Mouse (Mus musculus): Measurements from ENCODE around the gene Vipr2. TPM values are rescaled to one million over a fixed set of nuclear protein-coding genes. Genes with fewer than 3 reads are reported as not detected.

Vipr2 gene
- polyA plus RNA-seq, 1 experiment from 2014 or later: 2.6 TPM

- 84% methylated on average over 7 of the region's 7 CpGs for WGBS
- Histone ChIP-seq H3K9ac (ENCODE audit: low read length) (no peak overlapping the region), H3K4me1 (ENCODE audit: control insufficient read depth, insufficient read depth, low read length) (no peaks in the 10 kb centered on the region), H3K27me3 (ENCODE audit: control insufficient read depth, insufficient read depth, low read length) (no peaks in the 10 kb centered on the region), H3K4me3 (ENCODE audit: low read depth, low read length) (no peak overlapping the region), H3K4me2 (ENCODE audit: low read depth, severe bottlenecking) (no peak overlapping the region), H3K9me3 (ENCODE audit: control insufficient read depth, low read length) (no peaks in the 10 kb centered on the region), H3K36me3 (ENCODE audit: control insufficient read depth, insufficient read depth, low read length) (no peaks in the 10 kb centered on the region), H3K27ac (replicated peaks; ENCODE audit: low read depth, low read length) (no peak overlapping the region)
- no peak for ATAC-seq (ENCODE audit: insufficient number of reproducible peaks, low FRiP score, low TSS enrichment, low read depth)
- DNase-seq (ENCODE audit: low spot score): no peak
Measured at GRCm38 (mm10) chr12:116111007-116111694, 33.6 kb downstream of the Vipr2 start.

- ATAC-seq (ENCODE audit: insufficient number of reproducible peaks, low FRiP score, low TSS enrichment, low read depth) (no peak), DNase-seq (ENCODE audit: low spot score) (no peak)
- Histone ChIP-seq H3K9me3 (ENCODE audit: control insufficient read depth, low read length) (no peaks in the 10 kb centered on the region), H3K4me3 (ENCODE audit: low read depth, low read length) (no peak overlapping the region), H3K27ac (replicated peaks; ENCODE audit: low read depth, low read length) (no peak overlapping the region), H3K4me1 (ENCODE audit: control insufficient read depth, insufficient read depth, low read length) (no peaks in the 10 kb centered on the region), H3K36me3 (ENCODE audit: control insufficient read depth, insufficient read depth, low read length) (no peaks in the 10 kb centered on the region), H3K27me3 (ENCODE audit: control insufficient read depth, insufficient read depth, low read length) (no peaks in the 10 kb centered on the region), H3K4me2 (ENCODE audit: low read depth, severe bottlenecking) (no peak overlapping the region), H3K9ac (ENCODE audit: low read length) (no peak overlapping the region)
- 88% methylated on average over 2 of the region's 2 CpGs for WGBS
Measured at GRCm38 (mm10) chr12:116115781-116116180, 38.3 kb downstream of the Vipr2 start.

GRCm38 (mm10) chr12:116116455-116116854 is 38.9 kb downstream of the Vipr2 start:
- Histone ChIP-seq H3K4me2 (ENCODE audit: low read depth, severe bottlenecking) (no peak overlapping the region), H3K36me3 (ENCODE audit: control insufficient read depth, insufficient read depth, low read length) (no peaks in the 10 kb centered on the region), H3K9me3 (ENCODE audit: control insufficient read depth, low read length) (no peaks in the 10 kb centered on the region), H3K9ac (ENCODE audit: low read length) (no peak overlapping the region), H3K27me3 (ENCODE audit: control insufficient read depth, insufficient read depth, low read length) (no peaks in the 10 kb centered on the region), H3K4me1 (ENCODE audit: control insufficient read depth, insufficient read depth, low read length) (no peaks in the 10 kb centered on the region), H3K27ac (replicated peaks; ENCODE audit: low read depth, low read length) (no peak overlapping the region), H3K4me3 (ENCODE audit: low read depth, low read length) (no peak overlapping the region)
- no peak for ATAC-seq (ENCODE audit: insufficient number of reproducible peaks, low FRiP score, low TSS enrichment, low read depth)
- no peak for DNase-seq (ENCODE audit: low spot score)
- 90% methylated on average over 5 of the region's 5 CpGs for WGBS

GRCm38 (mm10) chr12:116117352-116117929 is 39.9 kb downstream of the Vipr2 start:
- Histone ChIP-seq H3K27ac (replicated peaks; ENCODE audit: low read depth, low read length) (no peak overlapping the region), H3K4me1 (ENCODE audit: control insufficient read depth, insufficient read depth, low read length) (no peaks in the 10 kb centered on the region), H3K36me3 (ENCODE audit: control insufficient read depth, insufficient read depth, low read length) (no peaks in the 10 kb centered on the region), H3K4me3 (ENCODE audit: low read depth, low read length) (no peak overlapping the region), H3K4me2 (ENCODE audit: low read depth, severe bottlenecking) (no peak overlapping the region), H3K9me3 (ENCODE audit: control insufficient read depth, low read length) (no peaks in the 10 kb centered on the region), H3K27me3 (ENCODE audit: control insufficient read depth, insufficient read depth, low read length) (no peaks in the 10 kb centered on the region), H3K9ac (ENCODE audit: low read length) (no peak overlapping the region)
- no peak for ATAC-seq (ENCODE audit: insufficient number of reproducible peaks, low FRiP score, low TSS enrichment, low read depth)
- DNase-seq (ENCODE audit: low spot score): no peak
- WGBS: 87% methylated on average over 5 of the region's 5 CpGs

- H3K36me3 ChIP-seq (ENCODE audit: control insufficient read depth, insufficient read depth, low read length): no peaks in the 10 kb centered on the region
- H3K4me1 ChIP-seq (ENCODE audit: control insufficient read depth, insufficient read depth, low read length): no peaks in the 10 kb centered on the region
- DNase-seq (ENCODE audit: low spot score) (no peak), ATAC-seq (ENCODE audit: insufficient number of reproducible peaks, low FRiP score, low TSS enrichment, low read depth) (no peak)
- H3K9me3 ChIP-seq (ENCODE audit: control insufficient read depth, low read length): no peaks in the 10 kb centered on the region
- WGBS: 79% methylated on average over 3 of the region's 3 CpGs
- no peak overlapping the region for H3K9ac ChIP-seq (ENCODE audit: low read length)
- H3K27me3 ChIP-seq (ENCODE audit: control insufficient read depth, insufficient read depth, low read length): no peaks in the 10 kb centered on the region
- H3K27ac ChIP-seq (replicated peaks; ENCODE audit: low read depth, low read length): no peak overlapping the region
- no peak overlapping the region for H3K4me2 ChIP-seq (ENCODE audit: low read depth, severe bottlenecking)
- H3K4me3 ChIP-seq (ENCODE audit: low read depth, low read length): no peak overlapping the region
Measured at GRCm38 (mm10) chr12:116119001-116119400, 41.5 kb downstream of the Vipr2 start.

- 88% methylated on average over 3 of the region's 3 CpGs for WGBS
- Histone ChIP-seq H3K9ac (ENCODE audit: low read length) (no peak overlapping the region), H3K4me1 (ENCODE audit: control insufficient read depth, insufficient read depth, low read length) (no peaks in the 10 kb centered on the region), H3K36me3 (ENCODE audit: control insufficient read depth, insufficient read depth, low read length) (no peaks in the 10 kb centered on the region), H3K4me3 (ENCODE audit: low read depth, low read length) (no peak overlapping the region), H3K27ac (replicated peaks; ENCODE audit: low read depth, low read length) (no peak overlapping the region), H3K9me3 (ENCODE audit: control insufficient read depth, low read length) (no peaks in the 10 kb centered on the region; the same call in 1 of the 2 replicates), H3K27me3 (ENCODE audit: control insufficient read depth, insufficient read depth, low read length) (no peaks in the 10 kb centered on the region), H3K4me2 (ENCODE audit: low read depth, severe bottlenecking) (no peak overlapping the region)
- DNase-seq (ENCODE audit: low spot score) (no peak), ATAC-seq (ENCODE audit: insufficient number of reproducible peaks, low FRiP score, low TSS enrichment, low read depth) (no peak)
Measured at GRCm38 (mm10) chr12:116123786-116124185, 46.3 kb downstream of the Vipr2 start.

- Histone ChIP-seq H3K36me3 (ENCODE audit: control insufficient read depth, insufficient read depth, low read length) (no peaks in the 10 kb centered on the region), H3K9ac (ENCODE audit: low read length) (no peak overlapping the region), H3K4me1 (ENCODE audit: control insufficient read depth, insufficient read depth, low read length) (no peaks in the 10 kb centered on the region), H3K4me2 (ENCODE audit: low read depth, severe bottlenecking) (no peak overlapping the region), H3K4me3 (ENCODE audit: low read depth, low read length) (no peak overlapping the region), H3K9me3 (ENCODE audit: control insufficient read depth, low read length) (no peaks in the 10 kb centered on the region), H3K27me3 (ENCODE audit: control insufficient read depth, insufficient read depth, low read length) (no peaks in the 10 kb centered on the region), H3K27ac (replicated peaks; ENCODE audit: low read depth, low read length) (no peak overlapping the region)
- peak; percentile 79 for ATAC-seq (ENCODE audit: insufficient number of reproducible peaks, low FRiP score, low TSS enrichment, low read depth)
- WGBS: 54% methylated on average over 7 of the region's 7 CpGs
- DNase-seq (ENCODE audit: low spot score): peak; percentile 51
Measured at GRCm38 (mm10) chr12:116130936-116131335, 53.4 kb downstream of the Vipr2 start.

GRCm38 (mm10) chr12:116132909-116133308 is 55.4 kb downstream of the Vipr2 start:
- H3K36me3 ChIP-seq (ENCODE audit: control insufficient read depth, insufficient read depth, low read length): no peaks in the 10 kb centered on the region
- no peaks in the 10 kb centered on the region for H3K9me3 ChIP-seq (ENCODE audit: control insufficient read depth, low read length)
- H3K4me1 ChIP-seq (ENCODE audit: control insufficient read depth, insufficient read depth, low read length): no peaks in the 10 kb centered on the region
- H3K27me3 ChIP-seq (ENCODE audit: control insufficient read depth, insufficient read depth, low read length): no peaks in the 10 kb centered on the region
- no peak for ATAC-seq (ENCODE audit: insufficient number of reproducible peaks, low FRiP score, low TSS enrichment, low read depth)
- WGBS: 87% methylated on average over 5 of the region's 5 CpGs
- H3K27ac ChIP-seq (replicated peaks; ENCODE audit: low read depth, low read length): no peak overlapping the region
- H3K9ac ChIP-seq (ENCODE audit: low read length): no peak overlapping the region
- H3K4me3 ChIP-seq (ENCODE audit: low read depth, low read length): no peak overlapping the region
- no peak for DNase-seq (ENCODE audit: low spot score)
- no peak overlapping the region for H3K4me2 ChIP-seq (ENCODE audit: low read depth, severe bottlenecking)

Data from limb, embryonic 11.5 days (tissue).